Mouse (Mus musculus): ENCODE data around the gene Vars.
"Not testable (repeated sequence)": the region's sequence is repeated elsewhere in the genome, so short reads cannot be mapped to it uniquely, and the experiment has no call there.

DNA sequence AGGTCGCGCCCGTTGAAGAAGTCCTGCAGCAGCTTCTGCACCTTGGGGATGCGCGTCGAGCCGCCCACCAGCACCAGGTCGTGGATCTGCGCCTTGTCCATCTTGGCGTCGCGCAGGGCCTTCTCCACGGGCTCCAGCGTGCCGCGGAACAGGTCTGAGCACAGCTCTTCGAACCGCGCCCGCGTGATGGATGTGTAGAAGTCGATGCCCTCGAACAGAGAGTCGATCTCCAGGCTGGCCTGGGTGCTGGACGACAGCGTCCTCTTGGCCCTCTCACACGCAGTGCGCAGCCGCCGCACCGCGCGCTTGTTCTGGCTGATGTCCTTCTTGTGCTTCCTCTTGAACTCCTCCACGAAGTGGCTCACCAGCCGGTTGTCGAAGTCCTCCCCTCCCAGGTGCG is 29.9 kb upstream of the Vars start:
- TF ChIP-seq EP300, CTCF (IDR thresholded peaks at IDR 0.05): not testable (repeated sequence)

Data from lung, postnatal 0 days (tissue).